Mouse (Mus musculus) kidney, embryonic 14.5 days (tissue): ENCODE measurements around the gene Usp54. TPM values are rescaled to one million over a fixed set of nuclear protein-coding genes. Genes with fewer than 3 reads are reported as not detected.

Experiments
- ATAC-seq: fragments of 200-750 bp; cut with Nextera tagmentation; 2 replicates; pipeline ENCODE4 v1.8.0; 2017; ENCODE audit warnings: moderate number of reproducible peaks, mild to moderate bottlenecking, moderate TSS enrichment, moderate library complexity; ENCODE audit not compliant: low FRiP score, low TSS enrichment
- H3K27ac ChIP-seq: fragments of 300-500 bp; sonication (generic); 2 replicates; pipeline ENCODE4 v1.5.1; 2014; ENCODE audit warnings: low read depth, mild to moderate bottlenecking, low read length, moderate library complexity, mixed read lengths
- H3K27me3 ChIP-seq: fragments of 300-500 bp; sonication (generic); 2 replicates; pipeline ENCODE4 v1.6.1; 2014; ENCODE audit warnings: mild to moderate bottlenecking, low read length; ENCODE audit not compliant: control insufficient read depth, insufficient read depth
- H3K36me3 ChIP-seq: fragments of 300-500 bp; sonication (generic); 2 replicates; pipeline ENCODE4 v1.6.1; 2014; ENCODE audit warnings: low read length, mixed read lengths; ENCODE audit not compliant: control insufficient read depth, insufficient read depth
- H3K4me1 ChIP-seq: fragments of 300-500 bp; sonication (generic); 2 replicates; pipeline ENCODE4 v1.6.1; 2014; ENCODE audit warnings: low read length, mixed read lengths; ENCODE audit not compliant: control insufficient read depth, insufficient read depth
- H3K4me2 ChIP-seq: fragments of 300-500 bp; sonication (generic); replicated peaks from 2 replicates; pipeline ENCODE4 v1.6.1; 2014; ENCODE audit warnings: low read depth, mild to moderate bottlenecking, low read length
- H3K4me3 ChIP-seq: fragments of 300-500 bp; sonication (generic); 2 replicates; pipeline ENCODE4 v1.5.1; 2014; ENCODE audit warnings: mild to moderate bottlenecking, low read length
- H3K9ac ChIP-seq: fragments of 300-500 bp; sonication (generic); 2 replicates; pipeline ENCODE4 v1.6.1; 2014; ENCODE audit warnings: low read depth, mild to moderate bottlenecking, low read length, moderate library complexity
- H3K9me3 ChIP-seq: fragments of 300-500 bp; sonication (generic); 2 replicates; pipeline ENCODE4 v1.6.1; 2016; ENCODE audit warnings: low read length; ENCODE audit not compliant: control insufficient read depth
- WGBS: fragments of 180-500 bp; shearing (Covaris S2); extraction: QIAGEN DNeasy Blood & Tissue Kit; methylation state at CpG from one replicate; pipeline ENCODE4 v1.1.7; 2014; 5-methylcytosine and 5-hydroxymethylcytosine counted together
- microRNA-seq: library from miRNA; unstranded; fragments of <30 nt; microRNA quantifications from one replicate; pipeline ENCODE4, GENCODE M21; 2016
- polyA plus RNA-seq: library from polyadenylated mRNA; unstranded; fragments of >200 nt; fragmentation: Nextera tagmentation; extraction: Ambion mirVana; gene quantifications from 2 replicates; pipeline ENCODE4 v1.2.1, GENCODE M21; 2014

Gene Usp54
- polyA plus RNA-seq, 1 experiment from 2014 or later: 10.3 TPM

GRCm38 (mm10) chr14:20529643-20530042 is 111.2 kb downstream of the Usp54 start:
- peaks cover 8% of the 10 kb centered on the region; the same call in 1 of the 2 replicates for H3K36me3 ChIP-seq
- H3K27me3 ChIP-seq: no peaks in the 10 kb centered on the region
- 95% methylated on average over 4 of the region's 4 CpGs for WGBS

DNA sequence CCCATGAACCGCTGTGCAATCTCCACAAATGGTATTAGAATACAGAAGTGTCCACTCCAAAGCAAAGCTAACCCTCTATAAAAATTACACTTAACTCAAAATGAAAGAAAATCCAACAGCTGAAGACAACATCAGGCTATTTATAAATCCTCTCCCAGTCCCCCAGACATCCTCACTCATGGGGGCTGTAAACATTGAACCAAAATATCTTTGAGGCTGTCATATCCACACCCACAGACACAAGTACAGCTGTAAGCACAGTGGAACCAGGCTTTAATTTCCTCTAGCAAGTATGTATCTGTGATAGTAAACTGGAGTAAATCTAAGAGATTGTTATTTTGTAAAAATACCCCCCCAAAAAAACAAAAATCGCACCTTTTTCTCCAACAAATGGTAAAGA is 120.7 kb downstream of the Usp54 start:
- WGBS: 94% methylated on average over 2 of the region's 2 CpGs
- Histone ChIP-seq H3K27me3 (no peaks in the 10 kb centered on the region), H3K4me2 (no peak overlapping the region), H3K36me3 (peaks cover 50% of the 10 kb centered on the region), H3K9ac (no peak overlapping the region), H3K4me1 (no peaks in the 10 kb centered on the region), H3K9me3 (no peaks in the 10 kb centered on the region), H3K4me3 (no peak overlapping the region), H3K27ac (no peak overlapping the region)
- ATAC-seq: no peak

More at GRCm38 (mm10) chr14:20529643-20530042, 111.2 kb downstream of the Usp54 start:
- no peak for ATAC-seq
- H3K9ac ChIP-seq: no peak overlapping the region
- no peak overlapping the region for H3K4me2 ChIP-seq
- H3K4me3 ChIP-seq: no peak overlapping the region
- H3K9me3 ChIP-seq: no peaks in the 10 kb centered on the region
- H3K27ac ChIP-seq: no peak overlapping the region
- H3K4me1 ChIP-seq: no peaks in the 10 kb centered on the region

DNA sequence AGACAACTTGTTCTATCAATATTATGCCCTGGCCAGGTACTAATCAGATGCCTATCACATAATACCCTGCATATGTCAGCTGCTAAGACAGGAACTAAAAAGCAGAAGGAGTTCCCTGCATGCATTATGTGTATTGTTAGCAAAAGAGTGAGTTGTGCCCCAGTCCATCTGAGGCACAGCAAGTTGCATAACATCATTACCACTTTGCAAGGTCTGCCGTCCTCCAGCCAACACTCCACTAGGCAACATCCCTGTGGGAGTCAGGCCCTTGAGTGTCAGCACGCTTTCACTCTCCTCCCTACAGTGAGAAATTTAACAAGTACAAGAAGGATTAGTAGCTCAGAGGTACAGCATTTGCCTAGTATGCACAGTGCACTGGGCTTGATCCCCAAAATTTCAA is 132.4 kb downstream of the Usp54 start:
- no peak for ATAC-seq
- no peaks in the 10 kb centered on the region for H3K9me3 ChIP-seq
- WGBS: 83% methylated on average over 2 of the region's 2 CpGs
- no peak overlapping the region for H3K27ac ChIP-seq
- H3K9ac ChIP-seq: no peak overlapping the region
- H3K4me3 ChIP-seq: no peak overlapping the region
- H3K4me2 ChIP-seq: no peak overlapping the region
- no peaks in the 10 kb centered on the region for H3K4me1 ChIP-seq
- H3K27me3 ChIP-seq: no peaks in the 10 kb centered on the region
- peaks cover 27% of the 10 kb centered on the region for H3K36me3 ChIP-seq

DNA sequence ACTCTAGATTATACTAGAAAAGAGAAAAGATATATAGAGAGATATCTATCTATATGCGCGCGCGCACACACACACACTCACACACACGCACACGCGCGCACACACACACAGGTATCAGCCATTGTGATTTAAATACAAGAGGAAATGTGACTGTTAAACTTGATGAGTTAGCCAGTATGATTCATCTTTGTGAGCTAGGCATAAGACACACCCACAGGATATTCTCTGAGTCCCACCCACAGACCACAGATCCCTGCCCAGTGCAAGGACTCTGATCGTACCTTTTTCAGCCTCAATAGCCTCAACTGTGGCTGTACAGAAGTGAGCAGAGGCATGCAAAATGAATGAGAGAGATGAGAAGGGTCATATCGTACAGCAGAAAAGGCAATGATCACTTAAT is 137.9 kb downstream of the Usp54 start:
- Histone ChIP-seq H3K9me3 (no peaks in the 10 kb centered on the region), H3K27ac (no peak overlapping the region), H3K9ac (no peak overlapping the region), H3K36me3 (peaks cover 31% of the 10 kb centered on the region), H3K4me1 (no peaks in the 10 kb centered on the region), H3K4me2 (no peak overlapping the region), H3K27me3 (no peaks in the 10 kb centered on the region), H3K4me3 (no peak overlapping the region)
- WGBS: 93% methylated on average over 10 of the region's 10 CpGs
- ATAC-seq: no peak

DNA sequence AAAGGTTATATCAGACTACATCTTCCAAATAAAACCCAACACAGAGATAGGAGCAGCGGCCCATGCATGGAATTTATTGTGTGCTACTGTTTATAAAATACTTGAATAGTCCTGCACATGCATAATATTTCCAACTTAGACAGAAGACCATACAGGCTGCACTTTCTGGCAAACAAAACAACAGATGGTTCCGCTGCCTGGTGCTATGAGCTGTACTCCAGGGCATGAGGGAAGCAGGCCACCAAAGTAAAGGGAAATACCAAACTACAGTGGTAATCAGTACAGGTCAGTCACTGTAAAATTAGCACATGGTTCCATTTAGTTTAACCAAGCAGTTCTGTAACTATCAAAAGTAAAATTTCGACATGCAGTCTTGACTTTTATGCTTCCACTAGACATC is 140.9 kb downstream of the Usp54 start:
- H3K4me1 ChIP-seq: no peaks in the 10 kb centered on the region
- H3K9me3 ChIP-seq: no peaks in the 10 kb centered on the region
- WGBS: 97% methylated on average over 3 of the region's 3 CpGs
- no peaks in the 10 kb centered on the region for H3K27me3 ChIP-seq
- H3K9ac ChIP-seq: no peak overlapping the region
- no peak for ATAC-seq
- H3K4me2 ChIP-seq: no peak overlapping the region
- peaks cover 42% of the 10 kb centered on the region for H3K36me3 ChIP-seq
- H3K27ac ChIP-seq: no peak overlapping the region
- no peak overlapping the region for H3K4me3 ChIP-seq

Small RNA genes lying within 50 kb of the gene (microRNA-seq; reads per million reads assigned to microRNA genes)
- 1.3 reads per million for gene Mir6946

Other genes with a start within 250 kb of the Usp54 start
- 96.3 and 110 TPM in 2 replicates for gene Mrps16, start 247.4 kb downstream of the Usp54 start, polyA plus RNA-seq
- 0.39 and 0.72 TPM in 2 replicates for gene Cfap70, start 188.8 kb downstream of the Usp54 start, polyA plus RNA-seq
- gene Anxa7, start 160.9 kb downstream of the Usp54 start, polyA plus RNA-seq: 29.4 and 33.7 TPM in 2 replicates
- 1.0 and 2.0 TPM in 2 replicates for gene Mss51, start 144.2 kb downstream of the Usp54 start, polyA plus RNA-seq
- gene Ppp3cb, start 94.5 kb downstream of the Usp54 start, polyA plus RNA-seq: 57.3 and 65.0 TPM in 2 replicates
- gene Myoz1, start 15.5 kb upstream of the Usp54 start, polyA plus RNA-seq: 1.4 and 1.6 TPM in 2 replicates
- 0.24 and 0.26 TPM in 2 replicates for gene Synpo2l, start 27.3 kb upstream of the Usp54 start, polyA plus RNA-seq
- gene Sec24c, start 33.2 kb upstream of the Usp54 start, polyA plus RNA-seq: 47.7 and 93.8 TPM in 2 replicates
- gene Fut11, start 53.9 kb upstream of the Usp54 start, polyA plus RNA-seq: 15.1 and 19.9 TPM in 2 replicates
- 218 and 327 TPM in 2 replicates for gene Chchd1, start 61.9 kb upstream of the Usp54 start, polyA plus RNA-seq
- 30.1 and 32.1 TPM in 2 replicates for gene Zswim8, start 66.5 kb upstream of the Usp54 start, polyA plus RNA-seq
- gene Ndst2, start 93.5 kb upstream of the Usp54 start, polyA plus RNA-seq: 21.3 and 32.1 TPM in 2 replicates
- gene Camk2g, start 153.0 kb upstream of the Usp54 start, polyA plus RNA-seq: 33.6 and 50.2 TPM in 2 replicates
- 3.7 and 4.2 TPM in 2 replicates for gene Plau, start 195.6 kb upstream of the Usp54 start, polyA plus RNA-seq